Mouse (Mus musculus) spleen, adult 12 weeks (tissue): Measurements from ENCODE around the gene Med13l.

ENCODE experiments used
- DNase-seq: peaks from one replicate; pipeline ENCODE4 v3.0.0; 2022; ENCODE audit warnings: low spot score

Gene Med13l

GRCm38 (mm10) chr5:118658256-118658837 is 97.9 kb downstream of the Med13l start:
- DNase-seq = no peak

- no peak for DNase-seq
These were observed 99.2 kb downstream of the Med13l start for GRCm38 (mm10) chr5:118659713-118660112.

DNA sequence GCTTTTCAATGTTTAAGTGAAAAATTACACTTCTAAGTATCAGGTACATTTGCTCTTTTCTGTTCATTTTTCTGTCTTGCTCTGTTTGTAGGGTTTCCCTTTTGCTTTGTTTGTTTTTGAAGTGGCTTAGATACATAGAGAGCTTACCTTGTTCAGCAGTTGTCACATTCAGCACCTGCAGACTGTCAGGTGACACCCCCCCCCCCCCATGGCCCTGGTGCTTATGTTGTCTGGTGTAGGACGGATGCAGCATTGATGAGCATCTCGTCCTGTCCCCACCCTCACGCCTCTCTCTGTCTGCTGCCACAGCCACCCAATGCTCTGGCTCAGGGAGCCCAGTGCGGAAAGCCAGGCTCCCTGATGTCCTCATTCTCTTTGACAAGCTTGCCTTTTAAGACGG is 101.3 kb downstream of the Med13l start:
- DNase-seq = no peak

DNA sequence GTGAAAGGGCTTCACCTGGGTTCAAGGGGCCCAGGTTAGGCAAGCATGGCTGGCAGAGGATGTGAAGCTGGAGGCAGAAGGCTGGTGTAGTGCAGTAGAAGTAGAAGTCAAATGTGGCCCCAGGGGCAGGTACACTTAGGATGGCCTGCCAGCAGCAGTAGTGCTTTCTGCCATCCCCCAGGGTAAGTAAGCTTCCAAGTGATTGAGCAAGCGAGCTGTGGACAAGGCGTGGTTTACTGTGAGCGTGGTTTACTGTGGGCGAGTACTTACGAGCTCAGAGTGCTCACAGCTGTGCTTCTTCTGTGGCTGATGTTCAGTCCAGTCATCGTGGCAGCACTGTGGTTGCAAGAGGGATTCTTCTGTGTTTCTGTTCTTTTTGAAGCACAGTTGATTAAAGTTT is 103.5 kb downstream of the Med13l start:
- no peak for DNase-seq

DNA sequence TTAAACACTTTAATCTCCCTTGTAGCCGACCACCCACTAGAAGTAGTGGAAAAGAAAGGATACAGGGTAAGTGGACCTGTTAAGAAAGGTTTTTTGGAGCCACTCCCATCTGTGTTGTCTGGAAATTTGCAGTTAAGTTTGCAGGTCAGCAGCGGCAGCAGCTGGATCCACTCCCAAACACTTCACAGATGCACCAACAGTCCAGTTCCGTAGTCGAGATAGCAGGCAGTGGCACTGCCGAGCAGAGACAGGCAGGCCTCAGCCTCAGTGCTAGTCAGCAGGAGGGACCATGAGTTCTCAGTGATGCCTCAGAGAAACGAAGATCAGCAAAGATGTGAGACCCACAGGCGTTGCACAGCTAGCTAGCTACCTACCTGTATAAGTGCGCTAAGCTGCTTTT is 104.5 kb downstream of the Med13l start:
- no peak for DNase-seq

DNA sequence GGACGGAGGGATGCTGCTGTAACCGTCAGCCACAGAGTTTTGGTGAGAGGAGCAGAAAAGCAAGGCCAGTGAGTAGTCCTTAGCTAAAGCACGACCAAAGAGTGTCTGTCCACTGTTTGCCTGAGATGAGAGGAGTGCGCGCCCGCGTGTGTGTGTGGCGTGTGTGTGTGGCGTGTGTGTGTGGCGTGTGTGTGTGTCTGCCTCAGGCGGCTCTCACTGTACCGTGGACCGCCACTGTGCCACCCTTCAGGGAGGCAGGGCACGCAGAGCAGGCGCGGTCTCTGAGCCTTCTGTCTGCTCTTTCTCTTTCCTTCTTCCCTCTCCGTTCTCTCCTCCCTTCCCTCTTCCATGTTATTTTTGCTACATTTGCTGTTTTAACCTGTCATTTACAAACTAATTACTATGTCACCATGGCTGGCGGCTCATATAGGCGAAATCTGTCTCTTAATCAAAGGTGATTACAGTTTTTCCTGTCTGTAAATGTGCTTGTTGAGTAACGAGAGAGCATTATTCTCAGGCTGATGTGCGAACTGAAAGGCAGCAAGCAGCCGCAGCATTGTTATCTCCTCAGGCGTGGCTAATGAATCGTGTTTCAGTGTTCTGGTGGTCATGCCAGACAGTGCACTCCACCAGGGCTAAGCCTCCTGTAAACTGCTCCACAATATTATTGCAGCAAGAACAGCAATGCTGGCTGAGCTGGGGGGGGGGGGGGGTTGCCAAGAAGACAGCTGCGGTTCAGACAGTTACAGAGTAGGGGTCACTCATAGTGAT is 106.1 kb downstream of the Med13l start:
- no peak for DNase-seq

DNA sequence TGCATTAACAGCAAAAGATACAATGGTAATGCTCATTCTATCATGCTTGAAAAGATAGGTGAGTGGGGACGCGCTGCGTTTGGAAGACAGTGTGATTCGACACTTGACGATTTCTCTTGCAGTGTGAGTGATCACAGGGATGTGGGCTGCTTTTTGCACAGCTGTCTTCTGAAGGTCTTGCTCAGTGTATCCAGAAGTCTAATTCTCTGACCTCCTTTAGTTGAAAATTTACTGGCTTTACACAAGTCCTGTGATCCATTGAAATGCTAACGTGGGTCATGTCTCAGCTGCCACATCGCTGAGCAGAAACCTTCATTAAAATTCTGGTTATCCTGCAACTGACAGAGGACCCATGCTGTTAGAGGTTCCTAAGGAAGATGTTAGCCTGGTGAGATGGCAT is 107.4 kb downstream of the Med13l start:
- DNase-seq = no peak

- DNase-seq = no peak
These were observed 108.5 kb downstream of the Med13l start for GRCm38 (mm10) chr5:118668931-118669330.

- DNase-seq = no peak
These were observed 111.6 kb downstream of the Med13l start for GRCm38 (mm10) chr5:118672111-118672510.

GRCm38 (mm10) chr5:118673859-118674258 is 113.4 kb downstream of the Med13l start:
- no peak for DNase-seq

DNA sequence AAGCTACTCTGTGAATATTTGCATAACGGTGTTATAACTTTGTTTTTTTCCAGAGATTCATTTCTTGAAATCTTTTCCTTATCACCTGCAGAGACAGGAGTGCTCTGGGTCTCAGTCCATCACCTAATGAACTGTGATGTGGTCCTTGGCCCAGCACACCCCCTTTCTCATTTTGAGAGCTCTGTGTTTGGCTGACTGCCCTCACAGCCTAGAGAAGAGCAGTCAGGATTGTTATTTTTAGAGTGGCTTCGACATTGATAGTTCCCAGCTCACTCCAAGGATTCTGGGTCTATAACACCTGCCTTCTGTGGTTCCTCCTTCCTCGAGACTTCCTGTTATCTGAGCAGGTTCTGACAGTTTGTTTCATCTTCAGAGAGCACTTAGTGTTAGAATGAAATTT is 113.8 kb downstream of the Med13l start:
- DNase-seq = no peak

GRCm38 (mm10) chr5:118675697-118676096 is 115.2 kb downstream of the Med13l start:
- no peak for DNase-seq

- no peak for DNase-seq
These were observed 115.9 kb downstream of the Med13l start for GRCm38 (mm10) chr5:118676151-118676918.

GRCm38 (mm10) chr5:118679283-118679835 is 118.9 kb downstream of the Med13l start:
- no peak for DNase-seq

DNA sequence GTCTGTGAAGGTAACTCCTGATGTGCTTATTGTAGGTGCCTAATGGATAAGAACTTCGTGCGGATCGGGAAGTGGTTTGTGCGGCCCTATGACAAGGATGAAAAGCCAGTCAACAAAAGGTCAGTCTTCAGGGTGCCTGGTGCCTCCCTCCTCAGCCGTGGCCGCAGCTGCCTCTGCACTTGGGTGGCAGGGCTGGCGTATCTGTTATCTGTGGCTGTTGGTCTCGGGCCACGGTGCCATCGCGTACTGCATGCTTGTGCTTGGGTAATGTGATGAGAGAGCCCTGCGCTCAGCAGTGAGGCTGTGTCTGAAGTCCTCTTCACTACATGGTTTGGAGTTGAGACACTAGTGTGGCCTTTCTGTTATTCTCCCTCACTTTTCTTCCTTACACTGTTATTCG is 120.4 kb downstream of the Med13l start:
- DNase-seq = no peak

DNA sequence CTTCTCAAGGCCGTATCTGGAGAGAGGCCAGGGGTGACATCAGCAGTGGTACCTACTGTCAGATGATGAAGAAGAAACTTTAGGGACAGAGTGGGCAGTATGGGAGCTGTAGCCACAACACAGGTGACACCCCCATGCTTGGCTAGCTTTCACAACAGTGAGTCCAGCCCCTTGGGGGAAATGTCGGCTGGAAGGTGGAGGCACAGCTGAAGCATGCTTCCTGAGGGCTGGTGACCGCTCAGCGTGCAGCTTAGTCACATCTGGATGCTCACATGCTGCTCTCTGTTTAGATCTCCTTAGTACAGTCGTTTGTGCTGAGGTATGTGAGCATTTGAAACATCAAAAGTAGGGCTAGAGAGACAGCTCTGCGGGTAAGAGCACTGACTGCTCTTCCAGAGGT is 121.5 kb downstream of the Med13l start:
- peak; percentile 34 for DNase-seq

DNA sequence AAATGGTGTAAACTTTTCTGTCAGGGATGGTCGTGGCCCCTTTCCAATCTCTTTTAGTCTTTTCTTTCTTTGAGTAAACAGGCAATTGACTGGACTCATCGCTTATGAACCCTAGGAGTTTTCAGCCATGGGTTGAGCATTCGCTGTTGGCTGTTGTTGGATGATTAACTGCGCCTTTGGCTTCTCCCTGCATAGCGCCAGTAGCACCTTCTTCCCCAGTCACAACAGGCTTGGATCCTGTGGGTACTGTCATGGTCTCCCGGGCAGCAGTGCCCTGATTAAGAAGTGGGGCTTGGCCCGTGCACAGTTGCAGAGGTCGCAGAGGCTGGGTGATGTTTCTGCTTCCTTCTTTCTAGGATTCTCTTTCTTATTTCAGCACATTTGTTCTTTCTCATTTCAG is 124.7 kb downstream of the Med13l start:
- DNase-seq = no peak

- DNase-seq = no peak
These were observed 125.5 kb downstream of the Med13l start for GRCm38 (mm10) chr5:118686021-118686420.

DNA sequence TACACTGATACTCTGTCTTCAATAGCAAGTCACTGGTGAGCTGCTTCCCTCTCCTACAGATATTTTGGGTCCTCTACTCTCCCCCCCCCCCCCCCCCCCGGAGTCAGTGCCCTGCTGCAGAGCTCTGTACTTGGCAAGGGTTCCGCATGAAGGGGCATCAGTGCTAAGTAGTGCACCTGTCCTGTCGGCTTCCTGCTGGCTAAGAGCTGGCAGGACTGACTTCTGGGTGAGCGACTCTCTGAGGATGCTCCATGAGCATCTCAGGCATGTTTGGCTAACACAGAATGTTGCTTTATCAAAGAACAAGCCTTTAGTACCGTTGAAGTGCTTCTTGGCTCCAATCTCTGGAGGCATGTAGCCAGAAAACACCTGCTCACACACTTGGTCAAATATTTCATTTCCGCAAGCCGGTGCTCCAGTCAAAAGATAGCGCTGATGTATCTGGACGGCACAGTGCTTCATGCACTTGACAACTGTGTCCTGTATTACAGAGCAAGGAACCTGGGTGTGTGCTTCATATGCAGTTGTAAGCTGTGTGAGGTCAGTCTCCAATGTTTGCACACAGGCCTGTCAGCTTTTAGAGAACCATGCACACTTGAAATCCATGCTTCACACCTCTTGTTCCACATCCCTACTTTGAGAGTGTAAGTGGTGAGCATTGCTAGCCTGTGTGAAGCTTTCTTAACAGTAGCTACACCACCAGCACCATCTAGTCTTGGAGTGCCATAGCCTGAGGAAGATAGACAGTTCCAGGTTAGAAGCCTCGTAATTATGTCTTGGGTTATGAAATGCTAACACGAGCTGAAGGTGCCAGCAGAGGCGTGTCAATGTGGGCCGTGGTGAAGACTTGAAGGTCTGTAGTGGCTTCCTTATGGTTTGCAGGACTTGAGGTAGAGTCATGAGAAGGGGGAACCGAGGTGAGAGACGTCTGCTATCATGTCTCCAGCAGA is 128.7 kb downstream of the Med13l start:
- DNase-seq = no peak

- no peak for DNase-seq
These were observed 130.7 kb downstream of the Med13l start for GRCm38 (mm10) chr5:118691025-118691709.

DNA sequence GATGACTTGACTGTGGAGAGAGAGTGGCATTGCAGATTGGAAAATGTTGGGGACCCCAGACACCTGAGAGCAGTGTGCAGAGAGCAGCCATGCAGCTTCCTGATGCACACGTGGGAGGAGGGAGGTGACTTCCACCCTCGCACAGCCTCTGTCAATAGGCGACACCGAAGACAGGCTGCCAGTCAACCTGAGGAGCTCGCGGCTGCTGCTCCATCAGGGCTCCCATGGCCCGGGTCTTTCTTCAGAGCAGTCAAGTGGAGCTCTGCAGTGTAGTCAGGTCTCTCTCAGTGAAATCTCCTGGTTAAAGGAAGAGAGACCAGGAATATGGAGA is 131.2 kb downstream of the Med13l start:
- no peak for DNase-seq
